Mouse (Mus musculus): ENCODE data around the gene Emilin1. TPM values are rescaled to one million over a fixed set of nuclear protein-coding genes. Genes with fewer than 3 reads are reported as not detected.

The Emilin1 gene
- polyA plus RNA-seq, 1 experiment from 2014 or later: 79.7 TPM

- Histone ChIP-seq H3K4me2 (ENCODE audit: low read depth, low read length) (no peak overlapping the region), H3K4me1 (ENCODE audit: control insufficient read depth, insufficient read depth, low read length) (peaks cover 7% of the 10 kb centered on the region; the same call in 1 of the 2 replicates), H3K27ac (replicated peaks; ENCODE audit: low read depth, low read length) (no peak overlapping the region), H3K4me3 (ENCODE audit: low read depth, low read length) (no peak overlapping the region), H3K27me3 (ENCODE audit: control insufficient read depth, insufficient read depth, low read length) (no peaks in the 10 kb centered on the region), H3K9me3 (replicated peaks; ENCODE audit: control insufficient read depth, low read length) (no peaks in the 10 kb centered on the region), H3K36me3 (replicated peaks; ENCODE audit: control insufficient read depth, insufficient read depth, low read depth, low read length) (peaks cover 8% of the 10 kb centered on the region), H3K9ac (replicated peaks; ENCODE audit: low read length) (no peak overlapping the region)
- ATAC-seq (replicated peaks; ENCODE audit: insufficient number of reproducible peaks, low FRiP score, low TSS enrichment, low read depth): no peak
- WGBS: 94% methylated on average over 9 of the region's 9 CpGs
- no peak for DNase-seq (ENCODE audit: low spot score)
These were observed 3.6 kb downstream of the Emilin1 start for GRCm38 (mm10) chr5:30916841-30917240.

- Histone ChIP-seq H3K36me3 (replicated peaks; ENCODE audit: control insufficient read depth, insufficient read depth, low read depth, low read length) (peaks cover 8% of the 10 kb centered on the region), H3K9ac (replicated peaks; ENCODE audit: low read length) (no peak overlapping the region), H3K4me1 (ENCODE audit: control insufficient read depth, insufficient read depth, low read length) (peaks cover 9% of the 10 kb centered on the region; the same call in 1 of the 2 replicates), H3K27ac (replicated peaks; ENCODE audit: low read depth, low read length) (no peak overlapping the region), H3K4me3 (ENCODE audit: low read depth, low read length) (no peak overlapping the region), H3K4me2 (ENCODE audit: low read depth, low read length) (no peak overlapping the region), H3K9me3 (replicated peaks; ENCODE audit: control insufficient read depth, low read length) (no peaks in the 10 kb centered on the region), H3K27me3 (ENCODE audit: control insufficient read depth, insufficient read depth, low read length) (no peaks in the 10 kb centered on the region)
- WGBS: 88% methylated on average over 11 of the region's 11 CpGs
- ATAC-seq (replicated peaks; ENCODE audit: insufficient number of reproducible peaks, low FRiP score, low TSS enrichment, low read depth): no peak
- DNase-seq (ENCODE audit: low spot score): no peak
These were observed 4.1 kb downstream of the Emilin1 start for GRCm38 (mm10) chr5:30917348-30917747.

- ATAC-seq (replicated peaks; ENCODE audit: insufficient number of reproducible peaks, low FRiP score, low TSS enrichment, low read depth): no peak
- 83% methylated on average over 31 of the region's 31 CpGs for WGBS
- H3K4me1 ChIP-seq (ENCODE audit: control insufficient read depth, insufficient read depth, low read length): peaks cover 5% of the 10 kb centered on the region; the same call in 1 of the 2 replicates
These were observed 4.9 kb downstream of the Emilin1 start for GRCm38 (mm10) chr5:30917891-30918670.

GRCm38 (mm10) chr5:30918691-30919090 lies 5.5 kb downstream of the Emilin1 start:
- H3K4me1 ChIP-seq (ENCODE audit: control insufficient read depth, insufficient read depth, low read length): peaks cover 5% of the 10 kb centered on the region; the same call in 1 of the 2 replicates
- H3K27ac ChIP-seq (replicated peaks; ENCODE audit: low read depth, low read length): no peak overlapping the region
- peaks cover 8% of the 10 kb centered on the region for H3K36me3 ChIP-seq (replicated peaks; ENCODE audit: control insufficient read depth, insufficient read depth, low read depth, low read length)
- ATAC-seq (replicated peaks; ENCODE audit: insufficient number of reproducible peaks, low FRiP score, low TSS enrichment, low read depth): no peak
- peak overlapping the region; percentile 18; the same call in 1 of the 2 replicates for H3K9ac ChIP-seq (replicated peaks; ENCODE audit: low read length)
- DNase-seq (ENCODE audit: low spot score): no peak
- no peak overlapping the region for H3K4me3 ChIP-seq (ENCODE audit: low read depth, low read length)
- H3K9me3 ChIP-seq (replicated peaks; ENCODE audit: control insufficient read depth, low read length): no peaks in the 10 kb centered on the region
- H3K4me2 ChIP-seq (ENCODE audit: low read depth, low read length): no peak overlapping the region
- 82% methylated on average over 8 of the region's 8 CpGs for WGBS
- H3K27me3 ChIP-seq (ENCODE audit: control insufficient read depth, insufficient read depth, low read length): no peaks in the 10 kb centered on the region

More at GRCm38 (mm10) chr5:30917891-30918670, 4.9 kb downstream of the Emilin1 start:
- no peak for DNase-seq (ENCODE audit: low spot score)
- Histone ChIP-seq H3K4me2 (ENCODE audit: low read depth, low read length) (no peak overlapping the region), H3K9ac (replicated peaks; ENCODE audit: low read length) (peak overlapping the region; percentile 18; the same call in 1 of the 2 replicates), H3K27me3 (ENCODE audit: control insufficient read depth, insufficient read depth, low read length) (no peaks in the 10 kb centered on the region), H3K27ac (replicated peaks; ENCODE audit: low read depth, low read length) (no peak overlapping the region), H3K9me3 (replicated peaks; ENCODE audit: control insufficient read depth, low read length) (no peaks in the 10 kb centered on the region), H3K36me3 (replicated peaks; ENCODE audit: control insufficient read depth, insufficient read depth, low read depth, low read length) (peaks cover 8% of the 10 kb centered on the region), H3K4me3 (ENCODE audit: low read depth, low read length) (no peak overlapping the region)

- peaks cover 8% of the 10 kb centered on the region for H3K36me3 ChIP-seq (replicated peaks; ENCODE audit: control insufficient read depth, insufficient read depth, low read depth, low read length)
- DNase-seq (ENCODE audit: low spot score): no peak
- H3K9ac ChIP-seq (replicated peaks; ENCODE audit: low read length): no peak overlapping the region
- H3K4me3 ChIP-seq (ENCODE audit: low read depth, low read length): no peak overlapping the region
- no peak overlapping the region for H3K4me2 ChIP-seq (ENCODE audit: low read depth, low read length)
- 66% methylated on average over 11 of the region's 11 CpGs for WGBS
- no peak for ATAC-seq (replicated peaks; ENCODE audit: insufficient number of reproducible peaks, low FRiP score, low TSS enrichment, low read depth)
- H3K27ac ChIP-seq (replicated peaks; ENCODE audit: low read depth, low read length): no peak overlapping the region
- H3K27me3 ChIP-seq (ENCODE audit: control insufficient read depth, insufficient read depth, low read length): no peaks in the 10 kb centered on the region
- H3K4me1 ChIP-seq (ENCODE audit: control insufficient read depth, insufficient read depth, low read length): peaks cover 5% of the 10 kb centered on the region; the same call in 1 of the 2 replicates
- H3K9me3 ChIP-seq (replicated peaks; ENCODE audit: control insufficient read depth, low read length): no peaks in the 10 kb centered on the region
These were observed 6.8 kb downstream of the Emilin1 start for GRCm38 (mm10) chr5:30919831-30920614.

- no peak overlapping the region for H3K4me3 ChIP-seq (ENCODE audit: low read depth, low read length)
- WGBS: 65% methylated on average over 19 of the region's 19 CpGs
- peak; percentile 15; the same call in 1 of the 2 replicates for ATAC-seq (replicated peaks; ENCODE audit: insufficient number of reproducible peaks, low FRiP score, low TSS enrichment, low read depth)
- no peak overlapping the region for H3K9ac ChIP-seq (replicated peaks; ENCODE audit: low read length)
- H3K27ac ChIP-seq (replicated peaks; ENCODE audit: low read depth, low read length): no peak overlapping the region
- H3K4me2 ChIP-seq (ENCODE audit: low read depth, low read length): no peak overlapping the region; the same call in 1 of the 2 replicates
- H3K4me1 ChIP-seq (ENCODE audit: control insufficient read depth, insufficient read depth, low read length): peaks cover 5% of the 10 kb centered on the region; the same call in 1 of the 2 replicates
- no peak for DNase-seq (ENCODE audit: low spot score)
- no peaks in the 10 kb centered on the region for H3K27me3 ChIP-seq (ENCODE audit: control insufficient read depth, insufficient read depth, low read length)
- H3K36me3 ChIP-seq (replicated peaks; ENCODE audit: control insufficient read depth, insufficient read depth, low read depth, low read length): peaks cover 8% of the 10 kb centered on the region
- no peaks in the 10 kb centered on the region for H3K9me3 ChIP-seq (replicated peaks; ENCODE audit: control insufficient read depth, low read length)
These were observed 7.4 kb downstream of the Emilin1 start for GRCm38 (mm10) chr5:30920621-30921020.

GRCm38 (mm10) chr5:30921256-30922033 lies 8.2 kb downstream of the Emilin1 start, which contains the start of gene Khk:
Gene Khk (plus strand): TSS chr5:30921431.
- Histone ChIP-seq H3K9me3 (replicated peaks; ENCODE audit: control insufficient read depth, low read length) (no peaks in the 10 kb centered on the region), H3K27ac (replicated peaks; ENCODE audit: low read depth, low read length) (peak within 1 kb of the TSS; percentile 60), H3K36me3 (replicated peaks; ENCODE audit: control insufficient read depth, insufficient read depth, low read depth, low read length) (peaks cover 8% of the 10 kb centered on the region), H3K27me3 (ENCODE audit: control insufficient read depth, insufficient read depth, low read length) (no peaks in the 10 kb centered on the region), H3K4me2 (ENCODE audit: low read depth, low read length) (peak within 1 kb of the TSS; percentile 68), H3K4me3 (ENCODE audit: low read depth, low read length) (peak within 1 kb of the TSS; percentile 28), H3K4me1 (ENCODE audit: control insufficient read depth, insufficient read depth, low read length) (peaks cover 5% of the 10 kb centered on the region; the same call in 1 of the 2 replicates), H3K9ac (replicated peaks; ENCODE audit: low read length) (peak within 1 kb of the TSS; percentile 32)
- DNase-seq (ENCODE audit: low spot score) (peak; percentile 93), ATAC-seq (replicated peaks; ENCODE audit: insufficient number of reproducible peaks, low FRiP score, low TSS enrichment, low read depth) (peak; percentile 79)
- 1% methylated on average over 34 of the region's 40 CpGs for WGBS

Measured in embryonic facial prominence, embryonic 11.5 days (tissue).